Mouse (Mus musculus) thymus, adult 2 months (tissue): ENCODE data around the gene Sept9.

Experiments
- CTCF ChIP-seq: fragments of 200-500 bp; IDR thresholded peaks from 2 replicates; pipeline ENCODE4 v1.5.1; 2012; ENCODE audit warnings: mild to moderate bottlenecking, control low read depth, low read length, moderate library complexity, borderline replicate concordance; ENCODE audit not compliant: control insufficient read depth, poor library complexity, insufficient read depth; ENCODE audit errors: extremely low read depth
- POLR2A ChIP-seq: fragments of 200-500 bp; IDR thresholded peaks from 2 replicates; pipeline ENCODE4 v1.6.1; 2012; ENCODE audit warnings: mild to moderate bottlenecking, low read length, control low read depth, moderate library complexity; ENCODE audit not compliant: control insufficient read depth, poor library complexity, insufficient read depth; ENCODE audit errors: extremely low read depth

GRCm38 (mm10) chr11:117326140-117326725 lies 126.8 kb downstream of the Sept9 start:
- TF ChIP-seq POLR2A (peak; percentile 49; the same call in 1 of the 2 replicates), CTCF (no peak)
